22 mouse cellular contexts compared by ENCODE assay signal in the genomic region with DNA sequence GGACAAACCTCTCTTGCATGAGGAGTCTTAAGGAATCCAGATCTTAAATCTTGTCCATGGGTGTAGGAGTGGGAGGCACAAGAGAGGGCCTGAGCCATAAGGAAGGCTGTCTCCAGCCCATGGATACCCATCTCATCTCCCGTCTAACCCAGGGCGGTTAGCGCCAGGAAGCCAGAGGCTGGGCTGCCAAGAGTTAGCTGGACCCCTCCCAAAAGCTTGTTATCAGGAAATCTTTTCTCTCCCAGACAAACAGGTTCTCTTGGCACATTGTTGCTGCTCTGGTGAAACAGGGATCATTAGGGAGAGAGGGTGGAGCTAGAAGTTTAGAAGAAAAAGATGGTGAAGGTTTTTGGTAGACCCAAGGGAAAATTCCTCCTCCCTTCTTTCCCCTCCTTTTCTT.
DNase-seq lines count a peak whose midpoint lies in the region; ATAC-seq lines count a peak whose summit lies in the region.
"Had no signal": no experiment of that assay in that cellular context is flagged by ENCODE, and none has a peak within 500 bp of the region (broad histone marks: within the 10 kb centered on the region; RNA-seq: fewer than 3 reads in every experiment).

No protein-coding gene starts in this region.

- no peak overlapping the region for H3K27ac ChIP-seq in embryonic facial prominence, embryonic 14.5 days (replicated peaks; ENCODE audit: low read depth, low read length)
- H3K27ac ChIP-seq in embryonic facial prominence, embryonic 10.5 days (replicated peaks): no peak overlapping the region
- no peak overlapping the region for H3K27ac ChIP-seq in hindbrain, embryonic 10.5 days
- H3K27ac ChIP-seq: embryonic facial prominence, embryonic 13.5 days; hindbrain, postnatal 0 days; limb, embryonic 13.5 days; liver, embryonic 15.5 days; midbrain, embryonic 15.5 days had no signal

- no peaks in the 10 kb centered on the region for H3K4me1 ChIP-seq in embryonic facial prominence, embryonic 14.5 days (ENCODE audit: control insufficient read depth, insufficient read depth, low read length)
- H3K4me1 ChIP-seq in embryonic facial prominence, embryonic 10.5 days: no peaks in the 10 kb centered on the region
- no peaks in the 10 kb centered on the region for H3K4me1 ChIP-seq in hindbrain, embryonic 10.5 days (replicated peaks)
- H3K4me1 ChIP-seq: embryonic facial prominence, embryonic 13.5 days; limb, embryonic 13.5 days; liver, embryonic 15.5 days; megakaryocyte, embryonic 14.5 days; midbrain, embryonic 15.5 days had no signal

- no peak overlapping the region for H3K9ac ChIP-seq in embryonic facial prominence, embryonic 14.5 days (ENCODE audit: low read depth, low read length)
- H3K9ac ChIP-seq: embryonic facial prominence, embryonic 13.5 days; limb, embryonic 13.5 days; liver, embryonic 15.5 days; midbrain, embryonic 15.5 days had no signal

- no peak overlapping the region for H3K4me3 ChIP-seq in embryonic facial prominence, embryonic 14.5 days (ENCODE audit: low read depth, low read length)
- H3K4me3 ChIP-seq in embryonic facial prominence, embryonic 10.5 days: no peak overlapping the region
- H3K4me3 ChIP-seq in hindbrain, embryonic 10.5 days: no peak overlapping the region
- H3K4me3 ChIP-seq: embryonic facial prominence, embryonic 13.5 days; limb, embryonic 13.5 days; liver, embryonic 15.5 days; megakaryocyte, embryonic 14.5 days; midbrain, embryonic 15.5 days had no signal

- no peak overlapping the region for H3K4me2 ChIP-seq in embryonic facial prominence, embryonic 14.5 days (ENCODE audit: low read depth, low read length)
- H3K4me2 ChIP-seq: embryonic facial prominence, embryonic 13.5 days; heart, embryonic 11.5 days; limb, embryonic 13.5 days; liver, embryonic 15.5 days; midbrain, embryonic 15.5 days had no signal

- no peaks in the 10 kb centered on the region for H3K9me3 ChIP-seq in embryonic facial prominence, embryonic 14.5 days (ENCODE audit: control insufficient read depth, low read length)
- H3K9me3 ChIP-seq in embryonic facial prominence, embryonic 10.5 days: no peaks in the 10 kb centered on the region
- no peaks in the 10 kb centered on the region; the same call in 1 of the 2 replicates for H3K9me3 ChIP-seq in hindbrain, embryonic 10.5 days
- H3K9me3 ChIP-seq: embryonic facial prominence, embryonic 13.5 days; limb, embryonic 13.5 days; liver, embryonic 15.5 days; midbrain, embryonic 15.5 days had no signal

- DNase-seq in embryonic facial prominence, embryonic 14.5 days (ENCODE audit: low spot score): peak; percentile 30
- no peak for DNase-seq in embryonic facial prominence, embryonic 10.5 days (ENCODE audit: low spot score)
- DNase-seq in urinary bladder, postnatal 14 days (ENCODE audit: low spot score): peak; percentile 19
- DNase-seq in urinary bladder, postnatal 10 days (ENCODE audit: low spot score): no peak
- peak; percentile 26 to 39 for DNase-seq in kidney, postnatal 36 days
- DNase-seq in right cerebral cortex, postnatal 10 days (ENCODE audit: low spot score in 2 of 2): no peak
- DNase-seq in gastrocnemius, postnatal 25 days: no peak
- DNase-seq in hindbrain, embryonic 10.5 days (ENCODE audit: low spot score): no peak
- DNase-seq: B cell, adult 2 months; cerebellum, adult 18-20 months; gastrocnemius, postnatal 36 days; heart, postnatal 14 days; thymus, adult 18-20 months had no signal

- WGBS in embryonic facial prominence, embryonic 14.5 days: 88% methylated on average over 3 of the region's 3 CpGs
- 87% methylated on average over 3 of the region's 3 CpGs for WGBS in embryonic facial prominence, embryonic 10.5 days
- 92% methylated on average over 3 of the region's 3 CpGs for WGBS in hindbrain, embryonic 10.5 days

- no peaks in the 10 kb centered on the region; the same call in 1 of the 2 replicates for H3K27me3 ChIP-seq in embryonic facial prominence, embryonic 14.5 days (replicated peaks; ENCODE audit: control insufficient read depth, insufficient read depth, low read length)
- peaks cover 86% of the 10 kb centered on the region for H3K27me3 ChIP-seq in embryonic facial prominence, embryonic 10.5 days (replicated peaks; ENCODE audit: low read depth, poor library complexity, severe bottlenecking)
- H3K27me3 ChIP-seq in hindbrain, embryonic 10.5 days (ENCODE audit: insufficient read depth, poor library complexity, severe bottlenecking): peaks cover 47% of the 10 kb centered on the region
- H3K27me3 ChIP-seq: liver, embryonic 15.5 days; midbrain, embryonic 15.5 days had no signal

- no peaks in the 10 kb centered on the region for H3K36me3 ChIP-seq in embryonic facial prominence, embryonic 14.5 days (ENCODE audit: control insufficient read depth, insufficient read depth, low read length)
- no peaks in the 10 kb centered on the region for H3K36me3 ChIP-seq in embryonic facial prominence, embryonic 10.5 days (replicated peaks)
- no peaks in the 10 kb centered on the region for H3K36me3 ChIP-seq in hindbrain, embryonic 10.5 days
- H3K36me3 ChIP-seq: embryonic facial prominence, embryonic 13.5 days; limb, embryonic 13.5 days; liver, embryonic 15.5 days; midbrain, embryonic 15.5 days had no signal

- no peak for ATAC-seq in embryonic facial prominence, embryonic 14.5 days (ENCODE audit: low read depth)
- ATAC-seq: activated CD4-positive, CD25-positive, alpha-beta regulatory T cell, adult 4 months; hindbrain, postnatal 0 days; midbrain, embryonic 15.5 days; Patski had no signal

Comparison
In these comparisons a context has a peak if more than half of its experiments do, and no peak if none do; other contexts are left out.
1. DNase-seq: peak in embryonic facial prominence, embryonic 14.5 days (single experiment), urinary bladder, postnatal 14 days (single experiment) and kidney, postnatal 36 days (2 of 2); none in embryonic facial prominence, embryonic 10.5 days (single experiment), urinary bladder, postnatal 10 days (single experiment), right cerebral cortex, postnatal 10 days (0 of 2), gastrocnemius, postnatal 25 days (single experiment) and hindbrain, embryonic 10.5 days (single experiment).